Mouse (Mus musculus): ENCODE data around the gene Galnt6.

The Galnt6 gene

DNA sequence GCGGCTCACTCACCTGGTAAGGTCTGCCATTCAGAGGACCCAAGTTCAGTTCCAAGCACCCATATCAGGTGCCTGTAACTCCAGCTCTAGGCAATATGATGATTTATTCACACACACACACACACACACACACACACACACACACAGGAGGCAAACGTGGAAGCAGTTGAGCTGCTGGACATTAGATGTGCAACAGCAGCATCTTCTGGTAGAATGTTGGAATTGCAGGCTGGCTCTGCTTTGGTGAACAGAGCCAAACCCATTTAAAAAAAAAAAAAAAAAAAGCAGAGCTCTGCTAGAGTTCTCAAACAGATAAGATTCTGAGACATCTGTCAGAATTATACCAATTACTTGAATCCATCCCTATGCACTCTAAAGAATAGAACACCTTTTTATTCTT lies 46.1 kb downstream of the Galnt6 start:
- peak; percentile 94 for DNase-seq (ENCODE audit: low read depth)

DNA sequence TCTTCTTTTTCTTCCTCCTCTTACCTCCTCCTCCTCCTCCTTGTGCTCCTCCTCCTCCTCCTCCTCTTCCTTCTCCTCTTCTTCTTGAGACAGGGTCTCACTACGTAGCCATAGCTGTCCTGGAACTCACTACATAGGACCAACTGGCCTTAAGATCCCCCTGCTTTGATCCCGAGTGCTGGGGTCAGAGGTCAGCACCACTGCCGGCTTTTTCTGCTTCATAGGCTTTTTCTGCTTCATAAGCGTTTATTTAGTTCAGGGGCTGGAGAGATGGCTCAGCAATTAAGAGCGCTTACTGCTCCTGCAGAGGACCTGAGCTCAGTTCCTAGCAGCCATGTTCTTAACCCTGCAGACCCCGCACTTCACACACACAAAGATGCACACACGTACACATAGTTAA lies 47.4 kb downstream of the Galnt6 start:
- DNase-seq (ENCODE audit: low read depth): no peak

DNA sequence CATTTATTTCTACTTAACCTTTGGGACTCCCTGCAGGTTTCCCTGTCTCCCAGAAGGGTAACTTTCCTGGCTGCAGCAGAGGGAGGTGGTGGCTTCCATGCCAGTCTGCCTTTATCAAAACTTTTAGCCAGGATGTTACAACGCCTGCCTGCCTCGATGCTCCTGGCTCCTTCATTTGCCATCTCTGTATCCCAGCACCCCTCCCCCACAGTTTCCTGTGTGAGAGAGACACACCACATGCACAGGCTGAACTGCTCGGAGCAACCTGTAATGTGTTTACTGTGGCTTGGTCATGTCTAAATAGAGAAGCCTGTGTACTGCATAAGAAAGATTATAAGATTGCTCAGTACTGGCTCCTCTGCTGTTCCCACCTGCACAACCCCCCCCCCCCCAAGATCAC lies 48.8 kb downstream of the Galnt6 start:
- DNase-seq (ENCODE audit: low read depth): no peak

GRCm38 (mm10) chr15:100679005-100679404 lies 50.2 kb downstream of the Galnt6 start:
- no peak for DNase-seq (ENCODE audit: low read depth)

DNA sequence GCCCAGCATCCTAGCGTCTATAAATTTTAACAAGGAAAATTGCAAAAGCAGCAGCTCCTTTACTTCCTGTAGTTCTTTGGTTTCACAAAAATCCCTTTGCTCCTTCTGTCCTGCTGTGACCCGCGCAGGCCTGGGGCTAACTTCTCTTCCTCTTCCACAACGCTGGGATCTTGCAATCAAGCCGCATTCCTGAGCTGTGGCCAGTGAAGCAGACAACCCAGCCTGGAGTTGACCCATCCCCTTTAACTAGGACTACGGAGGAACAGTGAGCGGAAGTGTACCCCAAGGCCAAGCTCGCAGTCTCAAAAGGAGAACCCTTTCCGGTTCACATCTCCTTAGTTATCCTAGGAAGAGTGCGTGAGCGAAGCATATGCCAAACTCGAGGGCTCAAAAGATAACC lies 50.6 kb downstream of the Galnt6 start:
- DNase-seq (ENCODE audit: low read depth): no peak

DNA sequence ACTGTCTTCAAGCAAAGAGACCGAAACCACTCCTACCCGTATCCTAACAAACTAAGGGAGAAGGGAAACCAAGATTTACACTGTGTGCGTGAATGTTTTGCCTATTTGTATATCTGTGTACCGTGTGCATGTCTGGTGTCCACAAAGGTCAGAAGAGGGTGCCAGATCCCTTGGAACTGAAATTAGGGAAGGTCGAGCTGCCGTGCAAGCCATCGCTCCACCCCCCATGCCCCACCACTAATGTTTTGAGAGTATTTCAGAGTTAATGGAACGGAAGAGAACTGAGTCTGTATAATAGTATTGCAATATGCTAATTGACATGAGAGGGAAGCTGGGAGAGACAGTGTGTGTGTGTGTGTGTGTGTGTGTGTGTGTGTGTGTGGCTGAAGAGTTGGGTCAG lies 51.5 kb downstream of the Galnt6 start:
- DNase-seq (ENCODE audit: low read depth): peak; percentile 29

DNA sequence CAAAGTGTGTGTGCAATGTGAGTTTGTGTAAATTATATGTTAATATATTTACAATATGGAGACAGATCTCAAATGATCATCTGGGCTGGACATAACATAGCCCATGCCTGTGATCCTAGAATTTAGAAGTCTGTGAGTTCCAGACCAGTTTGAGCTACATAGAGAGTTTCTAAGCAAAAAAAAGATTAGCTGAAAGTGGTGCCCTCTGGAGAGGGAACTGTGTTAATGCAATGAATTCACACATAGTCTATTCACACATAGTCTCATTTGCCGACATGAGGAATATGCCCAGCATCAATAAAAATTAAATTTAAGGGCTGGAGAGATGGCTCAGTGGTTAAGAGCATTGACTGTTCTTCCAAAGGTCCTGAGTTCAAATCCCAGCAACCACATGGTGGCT lies 52.7 kb downstream of the Galnt6 start:
- DNase-seq (ENCODE audit: low read depth): peak; percentile 78

GRCm38 (mm10) chr15:100675486-100675885 lies 53.7 kb downstream of the Galnt6 start:
- peak; percentile 52 for DNase-seq (ENCODE audit: low read depth)

GRCm38 (mm10) chr15:100674566-100674965 lies 54.6 kb downstream of the Galnt6 start:
- DNase-seq (ENCODE audit: low read depth): peak; percentile 82

GRCm38 (mm10) chr15:100673585-100674391 lies 55.4 kb downstream of the Galnt6 start:
- peak; percentile 99 for DNase-seq (ENCODE audit: low read depth)

DNA sequence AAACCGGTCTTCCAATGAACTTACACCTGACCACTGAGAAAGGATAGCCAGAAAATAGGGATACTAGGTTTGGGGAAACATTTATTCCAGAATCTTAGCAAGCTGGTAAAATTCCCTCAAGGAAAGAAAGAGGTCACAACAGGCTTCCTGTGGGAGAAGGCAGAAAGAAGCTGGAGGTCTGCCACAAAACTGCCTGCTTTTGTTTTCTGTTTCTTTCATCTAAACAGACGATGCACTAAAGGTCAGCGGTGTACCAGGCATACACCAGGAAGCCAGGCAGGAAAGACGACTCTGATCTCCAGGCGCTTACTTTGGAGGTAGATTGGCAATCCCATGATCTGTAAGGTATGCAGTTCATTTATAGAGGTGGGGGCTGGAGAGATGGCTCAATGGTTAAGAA lies 58.3 kb downstream of the Galnt6 start:
- no peak for DNase-seq (ENCODE audit: low read depth)

DNA sequence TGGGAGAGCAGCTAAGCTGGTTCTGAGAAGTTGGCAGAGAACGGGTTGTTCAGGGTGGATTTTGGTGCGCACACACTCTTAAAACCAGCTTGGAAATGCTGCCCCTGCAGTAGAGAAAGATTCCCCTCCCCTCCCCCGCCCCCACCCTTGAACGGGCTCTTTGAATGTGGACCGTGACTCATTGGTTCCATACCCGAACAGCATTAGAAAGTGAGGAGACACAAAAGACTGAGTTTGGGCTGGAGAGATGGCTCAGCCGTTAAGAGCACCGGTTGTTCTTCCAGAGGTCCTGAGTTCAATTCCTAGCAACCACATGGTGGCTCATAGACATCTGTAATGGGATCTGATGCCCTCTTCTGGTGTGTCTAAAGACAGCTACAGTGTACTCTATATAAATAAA lies 59.2 kb downstream of the Galnt6 start:
- DNase-seq (ENCODE audit: low read depth): peak; percentile 82

GRCm38 (mm10) chr15:100669337-100669736 lies 59.8 kb downstream of the Galnt6 start, which contains the start of gene Bin2:
Gene Bin2 (minus strand): TSS chr15:100669553.
- peak; percentile 93 for DNase-seq (ENCODE audit: low read depth)

- peak; percentile 59 for DNase-seq (ENCODE audit: low read depth)
Observed at GRCm38 (mm10) chr15:100667871-100668545, 61.2 kb downstream of the Galnt6 start.

DNA sequence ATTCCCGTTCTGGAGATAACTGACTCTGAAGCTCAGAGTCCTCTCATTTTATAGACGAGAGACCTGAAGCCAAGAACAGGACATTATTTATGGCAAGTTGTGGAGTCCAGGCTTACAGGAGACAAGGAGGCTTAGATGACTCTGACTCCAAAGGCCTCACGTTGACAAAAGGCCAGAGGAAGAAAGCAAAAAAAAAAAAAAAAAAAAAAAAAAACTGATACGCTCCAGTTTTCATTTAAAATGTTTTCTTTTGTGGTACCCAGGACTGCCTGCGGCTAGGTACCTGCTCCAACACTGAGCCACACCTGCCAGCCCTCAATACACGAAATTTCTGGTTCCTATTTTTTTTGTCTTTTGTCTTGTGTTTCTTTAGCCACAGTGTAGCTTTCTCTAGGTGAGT lies 61.8 kb downstream of the Galnt6 start:
- no peak for DNase-seq (ENCODE audit: low read depth)

- no peak for DNase-seq (ENCODE audit: low read depth)
Observed at GRCm38 (mm10) chr15:100666851-100667250, 62.3 kb downstream of the Galnt6 start.

DNA sequence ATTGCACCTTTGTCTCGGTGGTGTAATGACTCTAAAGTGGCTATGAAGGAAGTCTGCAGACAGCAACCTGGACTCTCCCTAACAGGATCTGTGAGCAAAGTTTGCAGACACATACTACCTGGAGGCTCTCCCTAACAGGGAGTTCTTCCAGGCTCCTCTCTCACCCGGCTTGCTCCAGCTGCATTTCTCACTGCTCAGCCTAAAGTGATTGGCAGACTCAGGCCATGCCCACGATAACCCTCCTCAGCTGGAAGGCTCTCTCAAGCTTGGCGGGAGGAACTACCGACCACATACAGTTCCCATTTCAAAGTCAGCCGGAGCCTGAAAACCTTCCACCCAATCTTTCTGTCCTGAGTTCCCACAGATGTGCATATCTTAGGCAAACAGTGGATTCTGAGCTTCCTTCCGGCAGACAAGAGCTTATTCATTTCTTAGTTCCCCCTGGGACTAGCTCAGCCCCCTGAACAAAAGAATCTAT lies 62.9 kb downstream of the Galnt6 start:
- DNase-seq (ENCODE audit: low read depth): peak; percentile 93

- DNase-seq (ENCODE audit: low read depth): peak; percentile 46
Observed at GRCm38 (mm10) chr15:100665411-100666218, 63.6 kb downstream of the Galnt6 start.

- peak; percentile 87 for DNase-seq (ENCODE audit: low read depth)
Observed at GRCm38 (mm10) chr15:100664813-100665274, 64.3 kb downstream of the Galnt6 start.

DNA sequence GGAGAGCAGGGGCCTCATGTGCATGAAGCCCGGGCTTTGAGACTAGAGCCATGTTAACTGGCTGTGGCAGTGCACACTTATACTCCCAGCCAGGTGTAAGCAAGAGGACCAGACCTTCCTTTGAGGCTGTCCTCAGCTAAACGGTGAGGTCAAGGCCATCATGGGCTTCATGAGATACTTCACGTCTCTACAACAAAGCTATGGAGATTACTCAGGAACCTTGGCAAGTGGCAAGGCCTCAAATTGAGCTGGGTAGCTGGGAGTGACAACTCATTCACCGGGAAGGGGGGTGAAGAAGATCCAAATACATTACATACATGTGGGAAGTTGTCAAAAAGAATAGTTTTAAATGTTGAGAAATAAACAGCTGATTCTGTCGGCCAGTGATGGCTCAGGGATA lies 68.4 kb downstream of the Galnt6 start:
- DNase-seq (ENCODE audit: low read depth): no peak

GRCm38 (mm10) chr15:100660306-100660705 lies 68.9 kb downstream of the Galnt6 start:
- no peak for DNase-seq (ENCODE audit: low read depth)

DNA sequence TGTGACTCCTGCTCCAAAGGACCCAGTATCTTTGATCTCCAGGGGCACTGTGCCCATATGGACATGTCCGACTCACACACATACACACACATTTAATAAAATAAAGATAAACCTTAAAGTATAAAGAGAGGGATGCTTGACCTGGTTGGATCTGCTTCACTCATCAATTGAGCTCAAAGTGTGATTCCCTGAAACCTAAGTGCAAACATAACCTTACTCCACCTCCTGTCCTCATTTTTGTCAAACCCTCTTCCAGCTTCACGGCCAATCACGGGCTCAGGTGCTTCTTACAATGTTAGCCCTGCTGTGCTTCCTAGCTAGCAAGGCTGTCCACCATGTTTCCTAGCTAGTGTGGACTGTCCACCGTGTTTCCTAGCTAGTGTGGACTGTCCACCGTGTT lies 74.0 kb downstream of the Galnt6 start:
- no peak for DNase-seq (ENCODE audit: low read depth)

Measured in 416B (cell line).